Mouse (Mus musculus) regulatory T cell (primary cell): ENCODE measurements around the gene Naaa.

Source experiments
- in situ Hi-C: fragments of 300-600 bp; cut with MboI, MseI; formaldehyde crosslinking; loops from one replicate; pipeline ENCODE4 v1.15.1; 2025; ENCODE audit warnings: high pct_unique_total_duplicates

Naaa gene

GRCm38 (mm10) chr5:92263761-92264359 lies 14.1 kb downstream of the Naaa start:
- in situ Hi-C loops: no loop called here

GRCm38 (mm10) chr5:92262646-92263045 lies 15.3 kb downstream of the Naaa start:
- in situ Hi-C loops: no loop called here

- in situ Hi-C loops: no loop called here
Measured at GRCm38 (mm10) chr5:92256218-92256617, 21.8 kb downstream of the Naaa start, which contains the start of gene Ppef2. Gene Ppef2, minus strand, starts transcription at chr5:92256278.

GRCm38 (mm10) chr5:92254476-92254875 lies 23.5 kb downstream of the Naaa start:
- in situ Hi-C loops: no loop called here

GRCm38 (mm10) chr5:92252797-92253343 lies 25.1 kb downstream of the Naaa start:
- in situ Hi-C loops: no loop called here

GRCm38 (mm10) chr5:92252031-92252430 lies 25.9 kb downstream of the Naaa start:
- in situ Hi-C loops: no loop called here

GRCm38 (mm10) chr5:92248614-92249013 lies 29.4 kb downstream of the Naaa start:
- in situ Hi-C loops: no loop called here

GRCm38 (mm10) chr5:92245483-92245882 lies 32.5 kb downstream of the Naaa start:
- in situ Hi-C loops: no loop called here

- in situ Hi-C loops: no loop called here
Measured at GRCm38 (mm10) chr5:92244900-92245299, 33.1 kb downstream of the Naaa start.

GRCm38 (mm10) chr5:92240769-92241168 lies 37.2 kb downstream of the Naaa start:
- in situ Hi-C loops: no loop called here

- in situ Hi-C loops: no loop called here
Measured at GRCm38 (mm10) chr5:92239333-92240232, 38.4 kb downstream of the Naaa start.

GRCm38 (mm10) chr5:92234939-92235557 lies 42.9 kb downstream of the Naaa start:
- in situ Hi-C loops: no loop called here

GRCm38 (mm10) chr5:92233366-92233765 lies 44.6 kb downstream of the Naaa start:
- in situ Hi-C loops: no loop called here

GRCm38 (mm10) chr5:92231836-92232235 lies 46.1 kb downstream of the Naaa start:
- in situ Hi-C loops: no loop called here

GRCm38 (mm10) chr5:92230306-92230705 lies 47.7 kb downstream of the Naaa start:
- in situ Hi-C loops: no loop called here

GRCm38 (mm10) chr5:92229514-92229913 lies 48.5 kb downstream of the Naaa start:
- in situ Hi-C loops: no loop called here

GRCm38 (mm10) chr5:92228776-92229175 lies 49.2 kb downstream of the Naaa start:
- in situ Hi-C loops: no loop called here

- in situ Hi-C loops: no loop called here
Measured at GRCm38 (mm10) chr5:92227782-92228181, 50.2 kb downstream of the Naaa start.

- in situ Hi-C loops: no loop called here
Measured at GRCm38 (mm10) chr5:92220287-92220902, 57.6 kb downstream of the Naaa start.

GRCm38 (mm10) chr5:92219826-92220225 lies 58.1 kb downstream of the Naaa start:
- in situ Hi-C loops: no loop called here

- in situ Hi-C loops: no loop called here
Measured at GRCm38 (mm10) chr5:92218915-92219793, 58.8 kb downstream of the Naaa start.
